11 mouse cellular contexts compared by ENCODE assay signal in genomic region chrX:161776321-161776962, GRCm38 (mm10). TPM values are rescaled to one million over a fixed set of nuclear protein-coding genes. Genes with fewer than 3 reads are reported as not detected.
DNase-seq lines count a peak whose midpoint lies in the region; ATAC-seq lines count a peak whose summit lies in the region.
"Had no signal": no experiment of that assay in that cellular context is flagged by ENCODE, and none has a peak within 500 bp of the region (broad histone marks: within the 10 kb centered on the region; RNA-seq: fewer than 3 reads in every experiment).

No protein-coding gene starts in this region.

- H3K9ac ChIP-seq in forebrain, embryonic 12.5 days: no peak overlapping the region
- H3K9ac ChIP-seq in neural tube, embryonic 15.5 days (replicated peaks): no peak overlapping the region
- no peak overlapping the region for H3K9ac ChIP-seq in intestine, embryonic 15.5 days
- H3K9ac ChIP-seq: heart, embryonic 12.5 days had no signal

- no peak overlapping the region for H3K4me3 ChIP-seq in forebrain, embryonic 12.5 days (replicated peaks)
- no peak overlapping the region for H3K4me3 ChIP-seq in neural tube, embryonic 15.5 days (replicated peaks)
- H3K4me3 ChIP-seq in intestine, embryonic 15.5 days (replicated peaks): no peak overlapping the region
- H3K4me3 ChIP-seq: heart, embryonic 12.5 days had no signal

- intact Hi-C loops in left cerebral cortex, postnatal 14 days (cut with DNase I): no loop called here

- WGBS in forebrain, embryonic 12.5 days: 60% methylated on average over 12 of the region's 12 CpGs
- WGBS in neural tube, embryonic 15.5 days: 42% methylated on average over 12 of the region's 12 CpGs
- WGBS in intestine, embryonic 15.5 days: 73% methylated on average over 12 of the region's 12 CpGs

- peaks cover 58% of the 10 kb centered on the region for H3K27me3 ChIP-seq in forebrain, embryonic 12.5 days
- peaks cover 13% of the 10 kb centered on the region for H3K27me3 ChIP-seq in neural tube, embryonic 15.5 days (replicated peaks)
- H3K27me3 ChIP-seq in intestine, embryonic 15.5 days (replicated peaks): no peaks in the 10 kb centered on the region
- H3K27me3 ChIP-seq: heart, embryonic 12.5 days had no signal

- no peak overlapping the region for H3K4me2 ChIP-seq in forebrain, embryonic 12.5 days
- no peak overlapping the region for H3K4me2 ChIP-seq in neural tube, embryonic 15.5 days
- H3K4me2 ChIP-seq in intestine, embryonic 15.5 days (replicated peaks): no peak overlapping the region
- H3K4me2 ChIP-seq: heart, embryonic 12.5 days had no signal

- peak; percentile 22 to 28 for DNase-seq in cerebellum, postnatal 14 days
- no peak for DNase-seq in cerebellum, adult 11 months
- peak; percentile 31 to 41 for DNase-seq in left cerebral cortex, postnatal 14 days (ENCODE audit: low spot score in 2 of 2)
- DNase-seq in frontal cortex, postnatal 14 days (ENCODE audit: low spot score in 2 of 2): no peak
- DNase-seq: kidney, adult 9 months; lung, postnatal 14 days had no signal

- H3K9me3 ChIP-seq in forebrain, embryonic 12.5 days: no peaks in the 10 kb centered on the region
- H3K9me3 ChIP-seq in neural tube, embryonic 15.5 days (replicated peaks): no peaks in the 10 kb centered on the region
- no peaks in the 10 kb centered on the region for H3K9me3 ChIP-seq in intestine, embryonic 15.5 days
- H3K9me3 ChIP-seq: heart, embryonic 12.5 days had no signal

- no peak overlapping the region for H3K27ac ChIP-seq in forebrain, embryonic 12.5 days
- no peak overlapping the region for H3K27ac ChIP-seq in neural tube, embryonic 15.5 days (replicated peaks)
- H3K27ac ChIP-seq in intestine, embryonic 15.5 days: no peak overlapping the region

- ATAC-seq in forebrain, embryonic 12.5 days (ENCODE audit: low FRiP score): peak; percentile 70; the same call in 1 of the 2 replicates
- peak; percentile 75 for ATAC-seq in neural tube, embryonic 15.5 days (ENCODE audit: low FRiP score)
- no peak for ATAC-seq in intestine, embryonic 15.5 days
- ATAC-seq in erythroblast, adult 5-6 weeks (replicated peaks; ENCODE audit: low FRiP score, poor library complexity, severe bottlenecking): no peak

- no peaks in the 10 kb centered on the region for H3K36me3 ChIP-seq in forebrain, embryonic 12.5 days (replicated peaks)
- no peaks in the 10 kb centered on the region for H3K36me3 ChIP-seq in neural tube, embryonic 15.5 days
- H3K36me3 ChIP-seq in intestine, embryonic 15.5 days: no peaks in the 10 kb centered on the region
- H3K36me3 ChIP-seq: heart, embryonic 12.5 days had no signal

- H3K4me1 ChIP-seq in forebrain, embryonic 12.5 days: peaks cover 6% of the 10 kb centered on the region; the same call in 1 of the 2 replicates
- no peaks in the 10 kb centered on the region for H3K4me1 ChIP-seq in neural tube, embryonic 15.5 days
- no peaks in the 10 kb centered on the region for H3K4me1 ChIP-seq in intestine, embryonic 15.5 days (replicated peaks)
- H3K4me1 ChIP-seq: heart, embryonic 12.5 days had no signal

RNA-seq across cellular contexts. Expression of gene Rai2, which starts 59.6 kb away (rescaled TPM):
- polyA plus RNA-seq in forebrain, embryonic 12.5 days (2016; fragmentation: Nextera tagmentation; extraction: Ambion mirVana): 8.7 and 11.0 TPM in 2 replicates
- 10 to 100 TPM; 10.7 to 12.2 TPM for total RNA-seq in left cerebral cortex, postnatal 14 days (2021)
- polyA plus RNA-seq in neural tube, embryonic 15.5 days (2015; fragmentation: Nextera tagmentation; extraction: Ambion mirVana): 15.8 and 18.6 TPM in 2 replicates
- polyA plus RNA-seq in intestine, embryonic 15.5 days (2015; fragmentation: Nextera tagmentation; extraction: Ambion mirVana): 10.8 TPM in 2 replicates
- total RNA-seq in erythroblast, adult 5-6 weeks (2015; ENCODE audit: low replicate concordance): not detected in 2 replicates
- not detected in 2 replicates for total RNA-seq in erythroblast, adult 5-6 weeks (2017; ENCODE audit: low replicate concordance)

Comparison
In these comparisons a context has a peak if more than half of its experiments do, and no peak if none do; other contexts are left out.
1. DNase-seq: peak in cerebellum, postnatal 14 days (2 of 2) and left cerebral cortex, postnatal 14 days (2 of 2); none in cerebellum, adult 11 months (single experiment) and frontal cortex, postnatal 14 days (0 of 2).
2. ATAC-seq: peak in forebrain, embryonic 12.5 days (single experiment) and neural tube, embryonic 15.5 days (single experiment); none in intestine, embryonic 15.5 days (single experiment) and erythroblast, adult 5-6 weeks (single experiment).